Mouse (Mus musculus) leukemia stem cell, adult 10-12 weeks (primary cell): ENCODE measurements around the gene Tctn3. TPM values are rescaled to one million over a fixed set of nuclear protein-coding genes. Genes with fewer than 3 reads are reported as not detected.

ENCODE experiments used
- polyA plus RNA-seq: library from polyadenylated mRNA; stranded (reverse); fragments of >175 nt; gene quantifications from 2 replicates; pipeline ENCODE4 v1.2.3, GENCODE M21; 2012; ENCODE audit warnings: low replicate concordance

Tctn3 gene
- 19.0 and 32.9 TPM in 2 replicates for polyA plus RNA-seq

GRCm38 (mm10) chr19:40611830-40612506 is at the start of gene Tctn3, which contains the start of gene Entpd1:
Gene Tctn3 (minus strand): TSS chr19:40612233.
Gene Entpd1 (plus strand): TSS chr19:40612366.

GRCm38 (mm10) chr19:40588293-40588654 is 23.8 kb downstream of the Tctn3 start, which contains the start of gene Aldh18a1:
Gene Aldh18a1 (minus strand): TSS chr19:40588463.

Other genes with a start within 250 kb of the Tctn3 start
- 8.7 and 13.8 TPM in 2 replicates for gene Sorbs1, start 98.5 kb downstream of the Tctn3 start, polyA plus RNA-seq
- 9.3 and 19.6 TPM in 2 replicates for gene Aldh18a1, start 23.8 kb downstream of the Tctn3 start, polyA plus RNA-seq
- 4.2 and 9.7 TPM in 2 replicates for gene Entpd1, start 133 bp upstream of the Tctn3 start, polyA plus RNA-seq
- gene Cc2d2b, start 136.5 kb upstream of the Tctn3 start, polyA plus RNA-seq: not detected in 2 replicates
- gene Ccnj, start 219.0 kb upstream of the Tctn3 start, polyA plus RNA-seq: 1.1 and 1.3 TPM in 2 replicates